Mouse (Mus musculus) c-Kit-positive CD71-positive TER-119-positive erythroid progenitor cells, embryonic 14.5 days (primary cell): ENCODE measurements around the gene Zfp979.
"Not testable (repeated sequence)": the region's sequence is repeated elsewhere in the genome, so short reads cannot be mapped to it uniquely, and the experiment has no call there.

Experiments
- DNase-seq: peaks from one replicate; pipeline ENCODE4 v3.0.0-alpha.2; 2013; ENCODE audit warnings: low spot score

The Zfp979 gene

DNA sequence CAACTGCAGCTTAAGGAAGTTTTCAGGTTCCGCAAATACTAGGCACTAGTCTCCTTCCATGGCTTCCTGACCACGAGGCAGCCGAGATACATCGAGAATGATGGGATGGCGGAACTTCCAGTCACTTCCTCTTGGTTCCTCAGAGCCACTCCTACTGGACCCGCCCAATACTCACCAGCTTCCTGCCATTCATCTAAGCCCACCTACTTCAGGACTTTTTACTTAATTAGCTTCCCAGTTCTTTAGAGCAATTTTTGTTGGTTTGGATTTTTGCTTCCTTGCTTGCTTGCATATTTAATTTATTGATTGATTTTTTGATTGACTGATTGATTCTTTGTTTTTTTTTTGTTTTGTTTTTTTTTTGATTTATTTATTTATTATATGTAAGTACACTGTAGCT, at the start of gene Zfp979:
Zfp979 (minus strand) TSS at position 101 of the 400 bp plus-strand sequence.
- DNase-seq: not testable (repeated sequence)

DNA sequence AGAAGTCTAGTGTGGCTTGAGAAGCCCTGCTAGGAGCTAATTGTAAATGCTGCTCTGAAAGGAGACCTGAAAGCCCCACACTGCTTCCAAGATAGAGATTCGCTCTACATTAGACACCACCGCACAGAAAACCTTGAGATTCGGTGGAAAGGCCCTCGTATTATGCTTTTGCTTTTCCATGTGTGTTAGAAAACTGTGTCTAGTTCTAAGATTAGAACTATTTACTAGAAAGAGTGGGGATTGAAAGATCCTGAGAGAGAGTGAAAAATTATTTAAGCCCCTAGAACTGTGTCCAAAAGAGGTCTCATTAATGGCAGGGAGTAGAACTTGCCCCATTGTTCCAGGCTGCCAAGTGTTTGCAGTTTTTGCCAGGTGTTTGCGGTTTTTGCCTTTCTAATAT, 12.9 kb upstream of the Zfp979 start:
- not testable (repeated sequence) for DNase-seq

DNA sequence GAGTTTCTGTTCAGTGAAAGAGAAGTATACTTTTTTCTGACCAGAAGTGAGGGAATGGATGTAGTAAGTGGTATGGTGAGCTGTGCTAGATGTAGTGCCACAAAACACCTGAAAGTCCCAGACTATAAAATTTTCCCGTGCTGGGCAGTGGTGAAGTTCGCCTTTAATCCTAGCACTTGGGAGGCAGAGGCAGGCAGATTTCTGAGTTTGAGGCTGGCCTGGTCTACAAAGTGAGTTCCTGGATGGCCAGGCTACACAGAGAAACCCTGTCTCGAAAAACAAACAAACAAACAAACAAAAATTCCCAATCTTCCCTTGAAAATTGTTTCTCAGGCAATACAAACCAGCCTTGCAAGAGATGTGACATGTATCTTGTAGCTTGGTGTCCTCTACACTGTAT, 5.1 kb upstream of the Zfp979 start:
- DNase-seq: not testable (repeated sequence)

DNA sequence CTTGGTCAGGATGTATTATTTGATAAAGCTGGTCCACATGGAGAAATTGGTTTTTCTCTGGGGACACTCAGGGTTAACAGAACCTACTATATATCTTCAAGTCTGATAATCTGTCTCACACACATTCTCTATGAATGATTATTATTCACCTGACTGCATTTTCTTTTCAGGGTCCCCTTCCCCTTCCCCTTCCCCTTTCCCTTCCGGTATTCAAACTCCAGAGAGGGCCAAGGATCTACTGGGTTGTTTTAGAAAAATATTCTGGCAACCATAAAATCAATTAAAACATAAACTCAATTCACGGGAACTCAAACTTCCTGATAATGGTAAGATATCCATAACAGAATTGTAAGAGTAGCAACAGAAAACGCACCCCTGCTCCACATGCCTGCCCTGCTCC, 381 bp downstream of the Zfp979 start:
- not testable (repeated sequence) for DNase-seq

DNA sequence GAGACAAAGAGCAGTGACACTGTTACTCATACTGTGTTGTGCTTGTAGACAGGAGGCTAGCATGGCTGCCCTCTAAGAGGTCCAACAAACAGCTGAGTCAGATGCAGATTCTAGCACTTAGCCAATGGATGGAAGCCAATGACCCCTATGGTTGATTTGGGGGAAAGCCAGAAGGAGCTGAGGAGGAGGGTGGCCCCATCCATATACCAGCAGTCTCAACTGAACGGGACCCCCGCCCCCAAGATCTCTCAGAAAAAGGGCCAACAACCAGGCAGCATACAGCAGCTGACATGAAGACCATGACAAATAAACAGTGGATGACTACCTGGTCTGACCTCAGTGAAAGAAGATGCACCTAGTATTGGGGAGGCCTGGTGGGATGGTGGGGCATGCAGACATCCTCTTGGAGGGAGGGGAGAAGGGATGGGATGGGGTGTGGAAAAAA, 8.5 kb downstream of the Zfp979 start:
- DNase-seq: not testable (repeated sequence)

DNA sequence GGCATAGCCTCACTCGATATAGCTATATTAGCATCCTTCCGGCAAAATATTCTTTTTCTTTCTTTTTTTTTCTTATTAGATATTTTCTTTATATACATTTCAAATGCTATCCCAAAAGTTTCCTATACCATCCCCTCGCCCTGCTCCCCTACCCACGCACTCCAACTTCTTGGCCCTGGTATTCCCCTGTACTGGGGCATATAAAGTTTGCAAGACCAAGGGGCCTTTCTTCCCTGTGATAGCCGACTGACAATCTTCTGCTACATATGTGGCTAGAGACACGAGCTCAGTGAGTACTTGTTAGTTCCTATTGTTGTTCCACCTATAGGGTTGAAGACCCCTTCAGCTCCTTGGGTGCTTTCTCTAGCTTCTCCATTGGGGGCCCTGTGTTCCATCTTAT, 35.8 kb downstream of the Zfp979 start:
- not testable (repeated sequence) for DNase-seq

DNA sequence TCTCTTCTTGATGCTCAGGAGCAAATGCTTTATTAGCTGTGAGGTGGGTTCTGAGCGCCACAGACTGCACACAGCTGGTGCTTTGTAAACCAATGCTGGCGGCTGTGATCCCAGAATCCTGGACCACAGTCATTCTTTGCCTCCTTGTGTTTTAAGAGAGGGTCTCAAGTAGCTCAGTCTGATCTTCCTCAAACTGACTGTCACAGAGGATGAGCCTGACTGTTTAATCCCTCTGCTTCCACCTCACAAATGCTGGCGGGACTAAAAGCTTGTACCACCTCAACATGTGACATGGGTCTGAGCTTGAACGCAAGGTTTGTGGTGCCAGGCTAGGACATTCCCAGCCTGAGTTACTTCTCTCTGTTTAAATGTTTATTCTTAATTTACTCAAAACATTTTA, 36.8 kb downstream of the Zfp979 start:
- no peak for DNase-seq

DNA sequence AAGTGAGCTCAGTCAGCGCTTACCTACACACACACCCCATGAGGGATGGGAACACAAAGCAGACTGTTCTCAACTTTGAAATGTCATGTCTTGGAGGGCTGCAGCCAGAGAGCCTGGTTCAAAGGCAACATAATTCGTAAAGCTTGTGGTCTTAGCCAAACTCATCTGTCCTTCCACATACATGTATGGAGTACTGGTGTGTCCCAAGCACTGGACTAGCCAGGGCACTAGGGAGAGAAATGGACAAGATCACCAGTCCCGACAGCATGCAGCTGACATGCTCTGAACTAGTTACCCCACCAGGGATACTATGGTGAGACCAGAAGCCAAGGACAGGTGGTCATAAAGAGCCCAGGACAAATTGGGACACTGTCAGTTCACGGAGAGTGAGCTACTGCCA, 38.5 kb downstream of the Zfp979 start:
- DNase-seq: no peak

DNA sequence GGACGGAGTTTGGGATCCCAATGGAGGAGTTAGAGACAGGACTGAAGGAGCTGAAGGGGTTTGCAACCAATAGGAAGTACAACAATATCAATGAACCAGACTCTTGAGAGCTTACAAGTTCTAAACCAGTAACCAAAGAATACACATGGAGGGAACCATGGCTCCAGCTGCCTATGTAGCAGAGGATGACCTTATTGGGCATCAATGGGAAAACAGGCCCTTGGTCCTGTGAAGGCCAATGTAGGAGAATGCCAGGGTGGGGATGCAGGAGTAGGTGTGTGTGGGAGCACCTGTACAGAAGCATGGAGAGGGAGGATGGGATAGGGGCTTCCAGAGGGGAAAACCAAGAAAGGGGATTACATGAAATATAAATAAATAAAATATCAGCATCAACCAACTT, 40.4 kb downstream of the Zfp979 start:
- no peak for DNase-seq

DNA sequence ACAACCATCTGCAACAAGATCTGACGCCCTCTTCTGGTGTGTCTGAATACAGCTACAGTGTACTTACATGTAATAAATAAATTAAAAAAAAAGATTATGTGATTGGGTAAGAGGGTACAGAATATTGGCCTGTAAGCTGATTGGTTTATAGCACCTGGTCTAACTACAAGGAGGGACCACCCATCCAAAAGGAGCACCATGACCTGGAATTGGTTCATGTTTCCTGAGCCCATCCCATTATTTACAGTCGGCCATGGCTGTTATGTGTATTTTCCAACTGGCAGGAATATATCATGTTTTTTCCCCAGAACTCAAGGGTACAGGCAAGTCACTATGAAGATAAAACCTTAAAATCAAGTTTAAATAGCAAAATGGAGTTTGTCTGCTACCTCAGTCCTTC, 43.5 kb downstream of the Zfp979 start:
- no peak for DNase-seq

DNA sequence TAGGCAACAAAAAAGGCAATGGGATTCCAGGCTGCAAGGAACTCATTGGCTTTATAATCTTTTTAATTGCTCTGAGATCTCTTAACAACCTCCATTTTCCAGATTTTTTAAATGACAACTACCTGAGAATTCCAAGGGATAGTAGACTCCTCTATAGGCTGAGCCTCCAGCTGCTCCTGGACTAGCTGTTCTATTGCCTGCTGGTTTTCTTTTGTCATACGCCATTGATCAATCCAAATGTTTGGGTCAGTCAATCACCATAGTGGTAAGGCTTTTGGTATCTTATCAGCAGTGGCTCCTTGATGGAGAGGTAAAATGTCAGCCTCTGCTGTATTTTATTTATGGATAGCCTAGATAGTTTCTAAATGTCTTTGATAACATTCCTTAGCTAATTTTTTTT, 44.6 kb downstream of the Zfp979 start:
- no peak for DNase-seq

DNA sequence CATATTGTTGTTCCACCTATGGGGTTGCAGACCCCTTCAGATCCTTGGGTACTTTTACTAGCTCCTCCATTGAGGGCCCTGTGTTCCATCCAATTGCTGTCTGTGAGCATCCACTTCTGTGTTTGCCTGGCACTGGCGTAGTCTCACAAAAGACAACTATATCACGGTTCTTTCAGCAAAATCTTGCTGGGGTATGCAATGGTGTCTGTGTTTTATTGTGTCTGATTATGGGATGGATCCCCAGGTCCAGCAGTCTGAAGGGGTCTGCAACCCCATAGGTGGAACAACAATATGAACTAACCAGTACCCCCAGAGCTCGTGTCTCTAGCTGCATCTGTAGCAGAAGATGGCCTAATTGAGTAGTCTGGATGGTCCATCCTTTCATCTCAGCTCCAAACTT, 47.7 kb downstream of the Zfp979 start:
- DNase-seq: not testable (repeated sequence)

DNA sequence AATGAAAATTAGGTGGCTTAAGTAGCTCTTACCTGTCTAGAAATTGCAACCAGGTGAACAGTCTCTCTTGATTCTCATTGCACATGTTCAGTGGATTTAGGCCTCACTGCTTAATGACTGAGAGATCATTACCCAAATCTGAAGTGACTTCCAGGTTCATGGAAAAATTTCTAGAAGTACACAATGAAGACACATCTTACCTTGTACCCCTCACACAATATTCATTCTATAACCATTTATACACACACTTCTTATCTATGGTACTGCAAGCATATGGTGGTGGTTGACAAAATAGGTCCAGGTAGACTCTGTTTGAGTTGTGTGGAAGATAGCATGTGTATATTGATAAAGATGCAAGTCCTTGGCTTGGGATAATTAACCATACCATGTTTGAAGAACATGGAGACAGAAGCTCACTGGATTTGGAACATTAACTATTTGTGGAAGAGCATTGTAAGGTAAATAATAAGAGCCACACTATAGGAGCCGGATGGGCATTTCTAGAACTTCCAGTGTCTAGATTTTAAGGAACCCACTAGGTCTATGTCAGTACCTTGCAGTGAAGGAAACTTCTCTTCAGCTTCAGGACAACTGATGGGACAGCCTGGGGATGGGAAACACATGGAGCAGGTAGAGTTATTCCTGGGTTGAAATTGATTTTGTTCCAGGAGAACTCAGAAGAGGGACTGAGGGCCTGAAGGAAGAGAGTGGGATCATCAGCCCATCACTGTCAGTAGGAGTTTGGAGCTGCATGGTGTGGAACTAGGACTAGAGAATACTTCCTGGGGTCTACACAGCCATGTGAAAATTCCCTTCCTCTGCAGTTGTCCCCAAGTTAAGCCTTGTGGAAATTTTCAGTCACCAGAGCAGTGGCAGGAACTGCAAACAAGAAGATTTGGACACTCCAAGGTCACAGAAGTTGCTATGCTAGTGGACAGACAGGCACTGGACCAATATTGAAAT, 55.5 kb downstream of the Zfp979 start:
- no peak for DNase-seq

DNA sequence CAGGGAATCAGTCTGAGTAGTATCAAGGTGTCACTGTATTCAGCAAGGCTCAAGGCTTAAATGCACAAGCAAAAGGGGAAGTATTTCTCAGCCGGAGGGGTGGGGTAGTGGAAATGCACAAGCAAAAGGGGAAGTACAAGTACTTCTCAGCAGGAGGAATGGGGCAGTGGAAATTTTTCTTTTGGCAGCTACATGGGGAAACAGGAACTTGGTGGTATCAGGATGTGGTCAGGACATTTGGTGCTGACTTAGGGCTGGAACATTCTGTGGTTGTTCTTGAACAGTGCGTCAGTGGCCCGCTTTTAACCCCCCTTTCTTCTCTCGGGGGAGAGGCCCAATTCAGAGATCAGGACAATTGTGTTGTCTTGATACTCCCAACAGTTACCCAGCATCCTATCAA, 62.9 kb downstream of the Zfp979 start:
- not testable (repeated sequence) for DNase-seq

DNA sequence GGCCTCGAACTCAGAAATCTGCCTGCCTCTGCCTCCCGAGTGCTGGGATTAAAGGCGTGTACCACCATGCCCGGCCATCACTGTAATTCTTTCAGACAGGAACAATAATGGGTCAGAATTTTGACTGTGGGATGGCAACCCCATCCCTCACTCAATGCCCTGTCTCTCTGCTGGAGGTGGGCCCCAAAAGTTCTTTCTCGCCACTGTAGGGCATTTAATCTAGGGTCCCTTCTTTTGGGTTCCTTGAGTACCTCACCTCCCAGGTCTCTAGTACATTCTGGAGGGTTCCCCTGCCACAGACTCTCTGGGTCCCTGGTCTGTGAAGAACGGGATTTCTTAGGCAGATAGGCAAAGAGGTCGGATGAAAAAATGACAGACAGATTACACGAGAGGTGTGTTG, 71.2 kb downstream of the Zfp979 start:
- not testable (repeated sequence) for DNase-seq

DNA sequence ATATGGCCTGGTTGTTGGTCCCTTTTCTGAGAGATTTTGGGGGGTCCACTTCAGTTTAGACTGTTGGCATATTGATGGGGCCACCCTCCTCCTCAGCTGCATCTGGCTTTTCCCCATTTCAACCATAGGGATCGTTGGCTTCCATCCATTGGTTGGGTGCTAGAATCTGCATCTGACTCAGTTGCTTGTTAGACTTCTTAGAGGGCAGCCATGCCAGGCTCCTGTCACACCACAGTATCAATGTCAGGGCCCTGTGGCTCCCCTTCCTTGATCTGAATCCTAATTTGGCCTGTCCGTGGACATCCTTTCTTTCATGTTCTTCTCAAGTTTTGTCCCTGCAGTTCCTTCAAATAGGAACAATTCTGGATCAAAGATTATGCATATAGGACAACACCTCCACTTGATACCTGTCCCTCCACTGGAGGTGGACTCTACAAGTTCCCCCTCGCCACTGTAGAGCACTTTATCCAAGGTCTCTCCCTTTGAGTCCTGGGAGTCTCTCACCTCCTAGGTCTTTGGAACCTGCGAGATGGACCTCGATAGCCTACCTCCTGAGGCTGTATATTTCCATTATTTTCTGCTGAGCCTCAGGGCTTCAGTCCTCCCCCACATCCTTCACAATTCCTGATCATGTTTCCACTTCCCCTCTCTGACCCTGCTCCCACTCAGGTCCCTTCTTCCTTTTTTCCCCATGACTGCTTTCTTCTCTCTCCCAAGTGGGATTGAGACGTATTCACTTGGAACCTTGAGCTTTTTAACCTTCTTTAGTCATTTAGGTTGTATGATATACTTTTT, 76.7 kb downstream of the Zfp979 start:
- no peak for DNase-seq
